10 mouse cellular contexts compared by ENCODE assay signal in genomic region chr4:41470684-41471383, GRCm38 (mm10). TPM values are rescaled to one million over a fixed set of nuclear protein-coding genes. Genes with fewer than 3 reads are reported as not detected.
DNase-seq lines count a peak whose midpoint lies in the region; ATAC-seq lines count a peak whose summit lies in the region.
"Had no signal": no experiment of that assay in that cellular context is flagged by ENCODE, and none has a peak within 500 bp of the region (broad histone marks: within the 10 kb centered on the region; RNA-seq: fewer than 3 reads in every experiment).

No protein-coding gene starts in this region.

- no peaks in the 10 kb centered on the region for H3K9me3 ChIP-seq in heart, embryonic 10.5 days
- no peaks in the 10 kb centered on the region for H3K9me3 ChIP-seq in midbrain, embryonic 16.5 days (replicated peaks; ENCODE audit: control insufficient read depth, low read length, poor library complexity, severe bottlenecking)
- no peaks in the 10 kb centered on the region for H3K9me3 ChIP-seq in liver, embryonic 11.5 days (ENCODE audit: control insufficient read depth, low read length)

- H3K27me3 ChIP-seq in heart, embryonic 10.5 days (ENCODE audit: insufficient read depth, poor library complexity, severe bottlenecking) = no peaks in the 10 kb centered on the region
- no peaks in the 10 kb centered on the region for H3K27me3 ChIP-seq in midbrain, embryonic 16.5 days (ENCODE audit: control insufficient read depth, insufficient read depth, low read depth, low read length)
- no peaks in the 10 kb centered on the region for H3K27me3 ChIP-seq in liver, embryonic 11.5 days (replicated peaks; ENCODE audit: control insufficient read depth, insufficient read depth, low read length)

- WGBS in heart, embryonic 10.5 days = 42% methylated on average over 5 of the region's 5 CpGs
- WGBS in midbrain, embryonic 16.5 days = 21% methylated on average over 5 of the region's 5 CpGs
- 62% methylated on average over 5 of the region's 5 CpGs for WGBS in liver, embryonic 11.5 days

- ATAC-seq in midbrain, embryonic 16.5 days = peak; percentile 33; the same call in 1 of the 2 replicates
- no peak for ATAC-seq in liver, embryonic 11.5 days (replicated peaks; ENCODE audit: low FRiP score)

- intact Hi-C loops in heart, postnatal 10 days (cut with DNase I) = no loop called here

- H3K27ac ChIP-seq in heart, embryonic 10.5 days = no peak overlapping the region
- H3K27ac ChIP-seq in midbrain, embryonic 16.5 days (ENCODE audit: low read length) = 0 out of 2 replicates have a peak overlapping the region, but pooled peaks have one; percentile 5
- H3K27ac ChIP-seq in liver, embryonic 11.5 days (ENCODE audit: low read depth, low read length) = no peak overlapping the region

- H3K9ac ChIP-seq in midbrain, embryonic 16.5 days (ENCODE audit: low read depth, low read length) = no peak overlapping the region
- no peak overlapping the region for H3K9ac ChIP-seq in liver, embryonic 11.5 days (ENCODE audit: low read depth, low read length)

- peak; percentile 43 to 64 for DNase-seq in heart, postnatal 10 days
- DNase-seq in heart, embryonic 10.5 days (ENCODE audit: low spot score) = no peak
- peak; percentile 85 for DNase-seq in fibroblast of lung, adult 2 months (ENCODE audit: low read depth)
- peak; percentile 71 to 75 for DNase-seq in layer of hippocampus, adult 18-20 months (ENCODE audit: low spot score in 2 of 2)
- DNase-seq in spleen, postnatal 10 days (ENCODE audit: low spot score in 2 of 2) = no peak
- no peak for DNase-seq in liver, embryonic 11.5 days (ENCODE audit: low spot score)
- no peak for DNase-seq in adrenal gland, adult 8-10 months
- DNase-seq: lung, adult 2 months had no signal

- H3K4me1 ChIP-seq in heart, embryonic 10.5 days = peaks cover under 1% of the 10 kb centered on the region; the same call in 1 of the 2 replicates
- H3K4me1 ChIP-seq in midbrain, embryonic 16.5 days (ENCODE audit: control insufficient read depth, insufficient read depth, low read length) = peaks cover 7% of the 10 kb centered on the region
- no peaks in the 10 kb centered on the region for H3K4me1 ChIP-seq in liver, embryonic 11.5 days (replicated peaks; ENCODE audit: control insufficient read depth, insufficient read depth, low read length)

- no peaks in the 10 kb centered on the region for H3K36me3 ChIP-seq in heart, embryonic 10.5 days
- no peaks in the 10 kb centered on the region for H3K36me3 ChIP-seq in midbrain, embryonic 16.5 days (ENCODE audit: control insufficient read depth, insufficient read depth, low read length)
- H3K36me3 ChIP-seq in liver, embryonic 11.5 days (ENCODE audit: control insufficient read depth, insufficient read depth, low read length) = no peaks in the 10 kb centered on the region

- H3K4me2 ChIP-seq in midbrain, embryonic 16.5 days (ENCODE audit: low read length) = no peak overlapping the region
- H3K4me2 ChIP-seq in liver, embryonic 11.5 days = no peak overlapping the region

- no peak overlapping the region for H3K4me3 ChIP-seq in heart, embryonic 10.5 days
- H3K4me3 ChIP-seq in midbrain, embryonic 16.5 days (ENCODE audit: low read depth, low read length) = no peak overlapping the region
- no peak overlapping the region for H3K4me3 ChIP-seq in liver, embryonic 11.5 days (ENCODE audit: low read depth, low read length)

RNA-seq across cellular contexts. Expression of gene Nudt2, which starts 5.9 kb away (rescaled TPM):
- total RNA-seq in heart, postnatal 10 days (2021) = 10 to 100 TPM; 25.6 to 27.9 TPM
- 48.1 and 56.6 TPM in 2 replicates for polyA plus RNA-seq in heart, embryonic 10.5 days (2016; fragmentation: Nextera tagmentation; extraction: Ambion mirVana)
- 10 to 100 TPM; 29.5 to 32.0 TPM for total RNA-seq in layer of hippocampus, adult 18-20 months (2021)
- polyA plus RNA-seq in midbrain, embryonic 16.5 days (2015; fragmentation: Nextera tagmentation; extraction: Ambion mirVana) = 70.6 and 80.8 TPM in 2 replicates
- 45.5 and 49.0 TPM in 2 replicates for polyA plus RNA-seq in liver, embryonic 11.5 days (2014; fragmentation: Nextera tagmentation; extraction: Ambion mirVana)
- 10 to 100 TPM; 28.0 to 34.1 (median 32.0) TPM for total RNA-seq in adrenal gland, adult 8-10 months (2022)

RNA-seq across cellular contexts. Expression of gene Kif24, which starts 6.1 kb away (rescaled TPM):
- 1 to 10 TPM; 1.4 to 2.0 TPM for total RNA-seq in heart, postnatal 10 days (2021)
- polyA plus RNA-seq in heart, embryonic 10.5 days (2016; fragmentation: Nextera tagmentation; extraction: Ambion mirVana) = 6.9 and 9.1 TPM in 2 replicates
- 1 to 10 TPM in 1 of 2 experiments, under 1 TPM in 1; 0.52 to 1.0 TPM for total RNA-seq in layer of hippocampus, adult 18-20 months (2021)
- polyA plus RNA-seq in midbrain, embryonic 16.5 days (2015; fragmentation: Nextera tagmentation; extraction: Ambion mirVana) = 2.5 and 3.0 TPM in 2 replicates
- 6.2 and 8.6 TPM in 2 replicates for polyA plus RNA-seq in liver, embryonic 11.5 days (2014; fragmentation: Nextera tagmentation; extraction: Ambion mirVana)
- 1 to 10 TPM; 1.5 to 3.2 (median 2.0) TPM for total RNA-seq in adrenal gland, adult 8-10 months (2022)

RNA-seq across cellular contexts. Expression of gene AI464131, which starts 32.0 kb away (rescaled TPM):
- total RNA-seq in heart, postnatal 10 days (2021) = 10 to 100 TPM; 10.1 to 10.6 TPM
- polyA plus RNA-seq in heart, embryonic 10.5 days (2016; fragmentation: Nextera tagmentation; extraction: Ambion mirVana) = 2.9 and 3.2 TPM in 2 replicates
- total RNA-seq in layer of hippocampus, adult 18-20 months (2021) = 10 to 100 TPM; 29.0 to 29.3 TPM
- 7.4 and 11.6 TPM in 2 replicates for polyA plus RNA-seq in midbrain, embryonic 16.5 days (2015; fragmentation: Nextera tagmentation; extraction: Ambion mirVana)
- 1.5 TPM in 2 replicates for polyA plus RNA-seq in liver, embryonic 11.5 days (2014; fragmentation: Nextera tagmentation; extraction: Ambion mirVana)
- total RNA-seq in adrenal gland, adult 8-10 months (2022) = 10 to 100 TPM in 3 of 4 experiments, 1 to 10 TPM in 1; 9.1 to 13.8 (median 10.6) TPM

RNA-seq across cellular contexts. Expression of gene 1110017D15Rik, which starts 46.3 kb away (rescaled TPM):
- under 1 TPM in 1 of 2 experiments, not detected in 1; 0.31 TPM for total RNA-seq in heart, postnatal 10 days (2021)
- polyA plus RNA-seq in heart, embryonic 10.5 days (2016; fragmentation: Nextera tagmentation; extraction: Ambion mirVana) = 1.0 TPM in 1 of 2 replicates, not detected in the other
- 1 to 10 TPM; 4.5 to 7.0 TPM for total RNA-seq in layer of hippocampus, adult 18-20 months (2021)
- 15.1 and 18.5 TPM in 2 replicates for polyA plus RNA-seq in midbrain, embryonic 16.5 days (2015; fragmentation: Nextera tagmentation; extraction: Ambion mirVana)
- 0.43 TPM in 1 of 2 replicates, not detected in the other for polyA plus RNA-seq in liver, embryonic 11.5 days (2014; fragmentation: Nextera tagmentation; extraction: Ambion mirVana)
- total RNA-seq in adrenal gland, adult 8-10 months (2022) = under 1 TPM in 2 of 4 experiments, not detected in 2; 0.38 to 0.68 TPM
- total RNA-seq: hematopoietic stem cell, adult 5-6 weeks had no signal

Comparison
In these comparisons a context has a peak if more than half of its experiments do, and no peak if none do; other contexts are left out.
1. DNase-seq: peak in heart, postnatal 10 days (2 of 2), fibroblast of lung, adult 2 months (single experiment) and layer of hippocampus, adult 18-20 months (2 of 2); none in heart, embryonic 10.5 days (single experiment), spleen, postnatal 10 days (0 of 2), liver, embryonic 11.5 days (single experiment) and adrenal gland, adult 8-10 months (single experiment).